Comparison of ENCODE assay signal across 26 mouse cellular contexts in genomic region chr14:34486169-34486568, GRCm38 (mm10). TPM values are rescaled to one million over a fixed set of nuclear protein-coding genes. Genes with fewer than 3 reads are reported as not detected.
A peak's percentile ranks its signal among the peaks of the same experiment; 100 is the strongest.
DNase-seq lines count a peak whose midpoint lies in the region; ATAC-seq and TF ChIP-seq lines count a peak whose summit lies in the region.
"Had no signal": no experiment of that assay in that cellular context is flagged by ENCODE, and none has a peak within 500 bp of the region (broad histone marks: within the 10 kb centered on the region; RNA-seq: fewer than 3 reads in every experiment).

No protein-coding gene starts in this region.

- intact Hi-C loops in heart, postnatal 25 days (cut with DNase I): no loop called here

- H3K36me3 ChIP-seq in heart, embryonic 12.5 days: no peaks in the 10 kb centered on the region
- no peaks in the 10 kb centered on the region for H3K36me3 ChIP-seq in kidney, adult 2 months (ENCODE audit: control insufficient read depth, insufficient read depth, low read length)
- no peaks in the 10 kb centered on the region for H3K36me3 ChIP-seq in kidney, embryonic 16.5 days (ENCODE audit: insufficient read depth, low read length)
- no peaks in the 10 kb centered on the region for H3K36me3 ChIP-seq in lung, postnatal 0 days (ENCODE audit: insufficient read depth, low read length)
- H3K36me3 ChIP-seq in midbrain, embryonic 14.5 days (ENCODE audit: control insufficient read depth, insufficient read depth, low read length): no peaks in the 10 kb centered on the region
- H3K36me3 ChIP-seq: embryonic facial prominence, embryonic 10.5 days; hindbrain, embryonic 10.5 days; midbrain, embryonic 10.5 days; neural tube, embryonic 12.5 days had no signal

- H3K27me3 ChIP-seq in heart, embryonic 12.5 days (replicated peaks): no peaks in the 10 kb centered on the region
- no peaks in the 10 kb centered on the region for H3K27me3 ChIP-seq in kidney, adult 2 months (replicated peaks; ENCODE audit: control insufficient read depth, insufficient read depth, low read length)
- H3K27me3 ChIP-seq in kidney, embryonic 16.5 days (ENCODE audit: insufficient read depth, low read length): no peaks in the 10 kb centered on the region
- H3K27me3 ChIP-seq in lung, postnatal 0 days (replicated peaks; ENCODE audit: insufficient read depth, low read length): no peaks in the 10 kb centered on the region
- H3K27me3 ChIP-seq in midbrain, embryonic 14.5 days (ENCODE audit: control insufficient read depth, insufficient read depth, low read length): no peaks in the 10 kb centered on the region
- H3K27me3 ChIP-seq: neural tube, embryonic 12.5 days had no signal

- peaks cover 62% of the 10 kb centered on the region for H3K4me1 ChIP-seq in heart, embryonic 12.5 days (replicated peaks)
- peaks cover 25% of the 10 kb centered on the region for H3K4me1 ChIP-seq in kidney, adult 2 months (ENCODE audit: control insufficient read depth, insufficient read depth, low read length)
- peaks cover 30% of the 10 kb centered on the region for H3K4me1 ChIP-seq in kidney, embryonic 16.5 days (ENCODE audit: insufficient read depth, low read length)
- peaks cover 15% of the 10 kb centered on the region; the same call in 1 of the 2 replicates for H3K4me1 ChIP-seq in lung, postnatal 0 days (ENCODE audit: insufficient read depth, low read depth, low read length)
- peaks cover 11% of the 10 kb centered on the region; the same call in 1 of the 2 replicates for H3K4me1 ChIP-seq in midbrain, embryonic 14.5 days (ENCODE audit: control insufficient read depth, insufficient read depth, low read length)
- H3K4me1 ChIP-seq: neural tube, embryonic 12.5 days had no signal

- ATAC-seq in heart, embryonic 12.5 days (ENCODE audit: insufficient number of reproducible peaks, low FRiP score): no peak
- no peak for ATAC-seq in kidney, embryonic 16.5 days (ENCODE audit: low FRiP score, low TSS enrichment)
- peak; percentile 54; the same call in 1 of the 2 replicates for ATAC-seq in lung, postnatal 0 days
- no peak for ATAC-seq in midbrain, embryonic 14.5 days (ENCODE audit: low FRiP score, low TSS enrichment)
- ATAC-seq: hindbrain, postnatal 0 days had no signal

- H3K4me3 ChIP-seq in heart, embryonic 12.5 days: no peak overlapping the region
- no peak overlapping the region for H3K4me3 ChIP-seq in kidney, adult 2 months (ENCODE audit: insufficient read depth, low read depth, low read length)
- H3K4me3 ChIP-seq in kidney, embryonic 16.5 days (ENCODE audit: low read length): no peak overlapping the region
- no peak overlapping the region for H3K4me3 ChIP-seq in lung, postnatal 0 days (ENCODE audit: low read depth, low read length)
- no peak overlapping the region for H3K4me3 ChIP-seq in midbrain, embryonic 14.5 days (replicated peaks; ENCODE audit: low read depth, low read length)
- H3K4me3 ChIP-seq: embryonic facial prominence, embryonic 10.5 days; hindbrain, embryonic 10.5 days; midbrain, embryonic 10.5 days; neural tube, embryonic 12.5 days had no signal

- TF ChIP-seq EP300 in lung, postnatal 0 days (IDR thresholded peaks at IDR 0.05): no peak

- TF ChIP-seq POLR2A in kidney, adult 2 months (IDR thresholded peaks at IDR 0.05; ENCODE audit: low read depth, low read length): no peak

- H3K9ac ChIP-seq in heart, embryonic 12.5 days: no peak overlapping the region
- H3K9ac ChIP-seq in kidney, embryonic 16.5 days (replicated peaks; ENCODE audit: low read length): no peak overlapping the region
- H3K9ac ChIP-seq in lung, postnatal 0 days (replicated peaks; ENCODE audit: low read depth): no peak overlapping the region
- no peak overlapping the region for H3K9ac ChIP-seq in midbrain, embryonic 14.5 days (replicated peaks; ENCODE audit: low read length)
- H3K9ac ChIP-seq: neural tube, embryonic 12.5 days had no signal

- H3K4me2 ChIP-seq in heart, embryonic 12.5 days: no peak overlapping the region
- H3K4me2 ChIP-seq in kidney, embryonic 16.5 days (replicated peaks; ENCODE audit: low read depth, low read length): no peak overlapping the region
- no peak overlapping the region for H3K4me2 ChIP-seq in lung, postnatal 0 days (replicated peaks; ENCODE audit: low read depth, low read length)
- no peak overlapping the region for H3K4me2 ChIP-seq in midbrain, embryonic 14.5 days (ENCODE audit: low read length)
- H3K4me2 ChIP-seq: liver, embryonic 11.5 days; neural tube, embryonic 12.5 days had no signal

- H3K9me3 ChIP-seq in heart, embryonic 12.5 days (replicated peaks): no peaks in the 10 kb centered on the region
- no peaks in the 10 kb centered on the region for H3K9me3 ChIP-seq in kidney, embryonic 16.5 days (ENCODE audit: low read length)
- no peaks in the 10 kb centered on the region for H3K9me3 ChIP-seq in lung, postnatal 0 days (ENCODE audit: low read length)
- no peaks in the 10 kb centered on the region for H3K9me3 ChIP-seq in midbrain, embryonic 14.5 days (ENCODE audit: control insufficient read depth, low read length)
- H3K9me3 ChIP-seq: embryonic facial prominence, embryonic 10.5 days; hindbrain, embryonic 10.5 days; midbrain, embryonic 10.5 days; neural tube, embryonic 12.5 days had no signal

- peak; percentile 31 for TF ChIP-seq CTCF in kidney, adult 2 months (conservative IDR thresholded peaks at IDR 0.05; ENCODE audit: insufficient read depth, insufficient read length, low read depth, low read length)
- peak; percentile 49 for TF ChIP-seq CTCF in lung, postnatal 0 days (IDR thresholded peaks at IDR 0.05)

- H3K27ac ChIP-seq in heart, embryonic 12.5 days (ENCODE audit: poor library complexity, severe bottlenecking): peak overlapping the region; percentile 47; the same call in 1 of the 2 replicates
- H3K27ac ChIP-seq in kidney, adult 2 months (ENCODE audit: insufficient read depth, low read depth, low read length): no peak overlapping the region
- H3K27ac ChIP-seq in kidney, embryonic 16.5 days (ENCODE audit: low read length): no peak overlapping the region
- no peak overlapping the region for H3K27ac ChIP-seq in lung, postnatal 0 days (ENCODE audit: low read length)
- no peak overlapping the region for H3K27ac ChIP-seq in midbrain, embryonic 14.5 days (replicated peaks; ENCODE audit: low read depth, low read length)
- H3K27ac ChIP-seq: embryonic facial prominence, embryonic 10.5 days; hindbrain, embryonic 10.5 days; hindbrain, postnatal 0 days; macrophage; midbrain, embryonic 10.5 days; neural tube, embryonic 12.5 days had no signal

- no peak for DNase-seq in heart, postnatal 25 days (ENCODE audit: low spot score)
- DNase-seq in kidney, adult 2 months: no peak
- peak; percentile 55 for DNase-seq in lung, postnatal 0 days (ENCODE audit: low spot score)
- DNase-seq in lung, postnatal 25 days (ENCODE audit: low spot score): no peak
- DNase-seq in midbrain, embryonic 14.5 days: no peak
- DNase-seq: cerebellum, adult 8-10 months; gastrocnemius, postnatal 10 days; kidney, adult 18-20 months; kidney, postnatal 14 days; right cerebral cortex, adult 18-20 months had no signal

- WGBS in heart, embryonic 12.5 days: 33% methylated on average over 8 of the region's 8 CpGs
- 47% methylated on average over 8 of the region's 8 CpGs for WGBS in kidney, adult 2 months
- WGBS in kidney, embryonic 16.5 days: 64% methylated on average over 8 of the region's 8 CpGs
- WGBS in lung, postnatal 0 days: 50% methylated on average over 8 of the region's 8 CpGs
- WGBS in midbrain, embryonic 14.5 days: 48% methylated on average over 8 of the region's 8 CpGs

RNA-seq across cellular contexts. Expression of gene Bmpr1a, which starts 17.0 kb away (rescaled TPM):
- polyA plus RNA-seq in heart, embryonic 12.5 days (2016; fragmentation: Nextera tagmentation; extraction: Ambion mirVana): 53.9 and 58.0 TPM in 2 replicates
- 10 to 100 TPM; 71.8 to 77.5 TPM for total RNA-seq in heart, postnatal 25 days (2021)
- 11.0 and 11.4 TPM in 2 replicates for polyA plus RNA-seq in kidney, adult 2 months (2012; rRNA removed)
- polyA plus RNA-seq in kidney, embryonic 16.5 days (2015; fragmentation: Nextera tagmentation; extraction: Ambion mirVana): 24.9 and 38.5 TPM in 2 replicates
- 19.6 and 20.8 TPM in 2 replicates for polyA plus RNA-seq in lung, postnatal 0 days (2015; fragmentation: Nextera tagmentation; extraction: Ambion mirVana)
- 16.3 and 25.9 TPM in 2 replicates for polyA plus RNA-seq in midbrain, embryonic 14.5 days (2014; fragmentation: Nextera tagmentation; extraction: Ambion mirVana)

RNA-seq across cellular contexts. Expression of gene 9230112D13Rik, which starts 36.4 kb away (rescaled TPM):
- not detected in 2 replicates for polyA plus RNA-seq in heart, embryonic 12.5 days (2016; fragmentation: Nextera tagmentation; extraction: Ambion mirVana)
- not detected for total RNA-seq in heart, postnatal 25 days (2021)
- polyA plus RNA-seq in kidney, adult 2 months (2012; rRNA removed): not detected in 2 replicates
- polyA plus RNA-seq in kidney, embryonic 16.5 days (2015; fragmentation: Nextera tagmentation; extraction: Ambion mirVana): not detected in 2 replicates
- not detected in 2 replicates for polyA plus RNA-seq in lung, postnatal 0 days (2015; fragmentation: Nextera tagmentation; extraction: Ambion mirVana)
- not detected in 2 replicates for polyA plus RNA-seq in midbrain, embryonic 14.5 days (2014; fragmentation: Nextera tagmentation; extraction: Ambion mirVana)
- total RNA-seq: adrenal gland, adult 18-20 months; gastrocnemius, postnatal 10 days; hindbrain, postnatal 0 days; layer of hippocampus, adult 8-10 months; left cerebral cortex, adult 18-20 months; left cerebral cortex, postnatal 36 days had no signal
- polyA plus RNA-seq: C2C12; embryonic facial prominence, embryonic 10.5 days; forebrain, embryonic 11.5 days; frontal cortex, adult 2 months; hindbrain, embryonic 10.5 days; hindbrain, postnatal 0 days; liver, embryonic 11.5 days; macrophage; midbrain, embryonic 10.5 days; neural tube, embryonic 12.5 days had no signal
